ENCODE assay signal across 8 mouse cellular contexts in genomic region chr11:77893787-77894718, GRCm38 (mm10). TPM values are rescaled to one million over a fixed set of nuclear protein-coding genes. Genes with fewer than 3 reads are reported as not detected.
A peak's percentile ranks its signal among the peaks of the same experiment; 100 is the strongest.
DNase-seq lines count a peak whose midpoint lies in the region; ATAC-seq lines count a peak whose summit lies in the region.

Gene Pipox, minus strand, starts transcription at chr11:77894096.

- H3K4me1 ChIP-seq in embryonic facial prominence, embryonic 10.5 days, result peaks cover 50% of the 10 kb centered on the region
- peaks cover 14% of the 10 kb centered on the region for H3K4me1 ChIP-seq in intestine, embryonic 16.5 days (ENCODE audit: control insufficient read depth, insufficient read depth, low read length)

- no peaks in the 10 kb centered on the region for H3K36me3 ChIP-seq in embryonic facial prominence, embryonic 10.5 days (replicated peaks)
- no peaks in the 10 kb centered on the region for H3K36me3 ChIP-seq in intestine, embryonic 16.5 days (ENCODE audit: control insufficient read depth, insufficient read depth, low read length)

- no peaks in the 10 kb centered on the region for H3K9me3 ChIP-seq in embryonic facial prominence, embryonic 10.5 days
- no peaks in the 10 kb centered on the region for H3K9me3 ChIP-seq in intestine, embryonic 16.5 days (ENCODE audit: control insufficient read depth, low read length)

- intact Hi-C loops in left cerebral cortex, postnatal 14 days (cut with DNase I), result no loop called here

- peak within 1 kb of the TSS; percentile 48 for H3K4me2 ChIP-seq in intestine, embryonic 16.5 days (ENCODE audit: low read depth, low read length)

- peak; percentile 81 for ATAC-seq in granulocyte monocyte progenitor cell, adult 5-6 weeks (replicated peaks; ENCODE audit: poor library complexity, severe bottlenecking)
- ATAC-seq in intestine, embryonic 16.5 days, result peak; percentile 94
- peak; percentile 48 for ATAC-seq in megakaryocyte progenitor cell, adult 5-6 weeks (replicated peaks; ENCODE audit: poor library complexity)
- ATAC-seq in megakaryocyte, adult 5-6 weeks (ENCODE audit: poor library complexity, severe bottlenecking), result no peak

- peak within 1 kb of the TSS; percentile 81 for H3K27ac ChIP-seq in embryonic facial prominence, embryonic 10.5 days (replicated peaks)
- H3K27ac ChIP-seq in intestine, embryonic 16.5 days (ENCODE audit: low read length), result peak within 1 kb of the TSS; percentile 90

- peak within 1 kb of the TSS; percentile 63 for H3K9ac ChIP-seq in intestine, embryonic 16.5 days (ENCODE audit: low read depth, low read length)

- peak; percentile 92 for DNase-seq in adrenal gland, postnatal 25 days
- peak; percentile 73 for DNase-seq in embryonic facial prominence, embryonic 10.5 days (ENCODE audit: low spot score)
- peak; percentile 78 to 80 for DNase-seq in left cerebral cortex, postnatal 14 days (ENCODE audit: low spot score in 2 of 2)
- peak; percentile 81 for DNase-seq in right cerebral cortex, postnatal 4 days

- H3K27me3 ChIP-seq in embryonic facial prominence, embryonic 10.5 days (replicated peaks; ENCODE audit: low read depth, poor library complexity, severe bottlenecking), result peaks cover 85% of the 10 kb centered on the region
- H3K27me3 ChIP-seq in intestine, embryonic 16.5 days (replicated peaks; ENCODE audit: control insufficient read depth, insufficient read depth, low read length), result 0 out of 2 replicates have a peak, but pooled peaks cover 4% of the 10 kb centered on the region

- WGBS in embryonic facial prominence, embryonic 10.5 days, result 24% methylated on average over 11 of the region's 11 CpGs
- whole genome bisulfite sequencing in intestine, embryonic 16.5 days, result 23% methylated on average over 11 of the region's 11 CpGs

- peak within 1 kb of the TSS; percentile 39 for H3K4me3 ChIP-seq in embryonic facial prominence, embryonic 10.5 days
- peak within 1 kb of the TSS; percentile 45 for H3K4me3 ChIP-seq in intestine, embryonic 16.5 days (ENCODE audit: low read length)

RNA-seq across cellular contexts. Expression of gene Pipox, which starts in this region (rescaled TPM):
- 3.8 and 4.6 TPM in 2 replicates for total RNA-seq in adrenal gland, postnatal 25 days (2021)
- 2.1 and 2.7 TPM in 2 replicates for polyA plus RNA-seq in embryonic facial prominence, embryonic 10.5 days (2016; fragmentation: Nextera tagmentation; extraction: Ambion mirVana)
- total RNA-seq in granulocyte monocyte progenitor cell, adult 5-6 weeks (2014; fragmentation: Nextera tagmentation), result not detected in 2 replicates
- 0.39 and 0.77 TPM in 2 replicates for total RNA-seq in granulocyte monocyte progenitor cell, adult 5-6 weeks (2017)
- 55.9 and 65.6 TPM in 2 replicates for polyA plus RNA-seq in intestine, embryonic 16.5 days (2015; fragmentation: Nextera tagmentation; extraction: Ambion mirVana)
- total RNA-seq in left cerebral cortex, postnatal 14 days (2021), result under 1 TPM; 0.18 to 0.70 TPM
- not detected in 2 replicates for total RNA-seq in megakaryocyte progenitor cell, adult 5-6 weeks (2015)
- 0.17 and 0.44 TPM in 2 replicates for total RNA-seq in megakaryocyte progenitor cell, adult 5-6 weeks (2017)
- total RNA-seq in megakaryocyte, adult 5-6 weeks (2015), result not detected in 2 replicates
- not detected in 2 replicates for total RNA-seq in megakaryocyte, adult 5-6 weeks (2017)

Comparison
In these comparisons a context has a peak if more than half of its experiments do, and no peak if none do; other contexts are left out.
1. RNA of gene Pipox (polyA plus RNA-seq): 55.9 to 65.6 TPM in intestine, embryonic 16.5 days; 2.1 to 2.7 TPM in embryonic facial prominence, embryonic 10.5 days; every median in the first group is over 10 times any median in the second.
2. Peak in ATAC-seq in granulocyte monocyte progenitor cell, adult 5-6 weeks; RNA of the gene not detected or under 1 TPM.
3. Peak in DNase-seq in left cerebral cortex, postnatal 14 days; RNA of the gene not detected or under 1 TPM.
4. Peak in ATAC-seq in megakaryocyte progenitor cell, adult 5-6 weeks; RNA of the gene not detected or under 1 TPM.
5. Peak in every context shown above with its lines, with median percentiles within 50 percentile points of each other: DNase-seq.